Mouse (Mus musculus) bone marrow, adult 2 months (tissue): ENCODE data around the gene Arhgap24. TPM values are rescaled to one million over a fixed set of nuclear protein-coding genes. Genes with fewer than 3 reads are reported as not detected.

Experiments used
- H3K27ac ChIP-seq: fragments of 200-500 bp; 2 replicates; pipeline ENCODE4 v1.5.1; 2012; ENCODE audit warnings: low read depth, mild to moderate bottlenecking, control low read depth, inconsistent platforms, low read length; ENCODE audit not compliant: control insufficient read depth, poor library complexity, insufficient read depth
- H3K4me1 ChIP-seq: fragments of 200-500 bp; 2 replicates; pipeline ENCODE4 v1.6.1; 2011; ENCODE audit warnings: low read length; ENCODE audit not compliant: control insufficient read depth, insufficient read depth
- H3K4me3 ChIP-seq: fragments of 200-500 bp; replicated peaks from 2 replicates; pipeline ENCODE3; 2011; ENCODE audit warnings: mild to moderate bottlenecking, low read depth, low read length, control low read depth; ENCODE audit not compliant: control insufficient read depth
- CTCF ChIP-seq: fragments of 200-500 bp; IDR thresholded peaks from 2 replicates; pipeline ENCODE4 v1.5.1; 2011; ENCODE audit warnings: low read length, control low read depth; ENCODE audit not compliant: control insufficient read depth, insufficient read depth
- POLR2A ChIP-seq: fragments of 200-500 bp; IDR thresholded peaks from 2 replicates; pipeline ENCODE4 v1.6.1; 2011; ENCODE audit warnings: low read depth, mild to moderate bottlenecking, control low read depth, low read length, borderline replicate concordance; ENCODE audit not compliant: control insufficient read depth
- whole genome bisulfite sequencing: fragments of 180-500 bp; shearing (Covaris S2); methylation state at CpG from one replicate; pipeline ENCODE4 v1.1.7; 2018; 5-methylcytosine and 5-hydroxymethylcytosine counted together
- polyA plus RNA-seq: library from polyadenylated mRNA; stranded (reverse); fragments of >200 nt; gene quantifications from 2 replicates; pipeline ENCODE4 v1.2.4, GENCODE M21; 2011; ENCODE audit warnings: low replicate concordance; ENCODE audit not compliant: missing spikeins, insufficient read depth, insufficient read length

Gene Arhgap24
- polyA plus RNA-seq, 1 experiment, result 4.1 TPM

DNA sequence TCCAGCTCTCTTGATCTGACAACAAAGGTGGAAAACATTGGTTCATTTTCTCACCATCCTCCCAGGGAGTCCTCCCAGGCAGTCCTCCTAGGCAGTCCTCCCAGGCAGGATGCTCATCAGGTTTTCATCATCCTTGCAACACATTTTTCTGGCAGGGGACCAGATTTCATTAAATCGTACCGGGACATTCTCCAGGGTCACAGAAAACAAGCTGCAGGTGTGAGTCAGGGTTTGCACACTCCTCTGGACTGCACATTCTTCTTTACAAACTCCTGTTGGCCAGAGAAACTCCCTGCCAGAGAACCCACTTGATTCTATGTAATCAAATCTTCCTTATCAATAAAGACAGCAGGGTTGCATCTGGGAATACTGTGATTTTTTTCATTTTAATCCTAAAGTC lies 25.9 kb upstream of the Arhgap24 start:
- TF ChIP-seq POLR2A (no peak), CTCF (no peak)
- 63% methylated on average over 2 of the region's 2 CpGs for WGBS
- H3K27ac ChIP-seq, result no peak overlapping the region
- no peaks in the 10 kb centered on the region for H3K4me1 ChIP-seq
- no peak overlapping the region for H3K4me3 ChIP-seq

DNA sequence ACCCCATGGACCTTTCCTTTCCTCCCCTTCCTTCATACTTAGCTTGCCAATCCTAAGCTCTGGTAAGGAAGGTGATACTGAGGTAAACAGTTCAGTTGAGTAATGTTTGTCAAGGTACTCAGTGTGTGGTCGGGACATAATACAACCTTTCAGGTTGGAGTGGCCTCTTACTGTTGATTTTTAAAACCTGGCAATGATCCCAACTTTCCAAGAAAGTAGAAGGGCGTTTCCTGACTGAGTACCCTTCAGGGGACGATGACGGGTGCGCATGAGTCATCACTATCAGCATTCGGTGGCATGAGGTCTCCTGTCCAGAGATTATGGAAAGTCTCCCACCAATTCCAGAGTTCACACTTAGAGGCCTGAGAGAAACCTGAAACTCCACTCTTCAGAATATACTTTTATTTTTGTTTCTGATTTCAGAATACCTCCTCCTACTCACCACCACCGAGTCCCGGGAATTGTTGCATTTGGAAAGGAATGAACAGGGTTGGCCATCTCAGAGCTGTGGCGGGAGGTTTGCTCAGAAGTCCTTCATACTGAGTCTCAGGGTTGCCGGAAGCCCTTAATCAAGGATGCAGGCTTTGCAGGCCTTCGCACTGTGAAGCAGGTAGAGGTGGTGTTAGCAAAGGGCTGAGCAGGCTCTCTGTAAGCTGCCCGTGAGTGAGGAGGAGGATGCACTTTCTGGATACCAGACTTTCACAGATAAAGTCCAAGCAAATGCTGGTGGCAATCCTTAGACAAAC lies 20.6 kb upstream of the Arhgap24 start:
- Histone ChIP-seq H3K27ac (no peak overlapping the region), H3K4me3 (no peak overlapping the region), H3K4me1 (no peaks in the 10 kb centered on the region)
- TF ChIP-seq CTCF, result no peak
- no peak for TF ChIP-seq POLR2A
- 76% methylated on average over 12 of the region's 12 CpGs for WGBS

DNA sequence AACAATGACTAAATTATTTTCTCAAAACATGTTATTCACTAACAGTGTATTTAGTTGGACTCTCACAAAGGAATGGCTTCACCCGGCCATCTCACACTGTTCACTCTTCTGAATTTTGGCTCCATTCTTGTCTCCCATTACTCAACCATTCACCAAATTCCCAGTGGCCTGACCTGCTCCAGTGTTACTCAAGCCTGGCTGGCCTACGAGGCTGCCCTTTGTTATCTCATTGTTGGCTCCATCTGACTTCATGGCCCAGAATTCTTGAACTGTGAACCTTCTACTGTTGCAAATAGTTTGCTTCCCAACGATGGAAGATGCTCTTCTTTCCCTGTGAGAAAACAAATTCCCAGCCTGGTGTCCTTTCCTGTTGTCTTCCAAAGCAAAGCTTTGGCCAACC lies 18.2 kb upstream of the Arhgap24 start:
- Histone ChIP-seq H3K27ac (no peak overlapping the region), H3K4me1 (no peaks in the 10 kb centered on the region), H3K4me3 (no peak overlapping the region)
- TF ChIP-seq CTCF, result no peak
- no peak for TF ChIP-seq POLR2A
- 70% methylated on average over 3 of the region's 3 CpGs for WGBS

- Histone ChIP-seq H3K4me3 (no peak overlapping the region), H3K4me1 (no peaks in the 10 kb centered on the region), H3K27ac (no peak overlapping the region)
- no peak for TF ChIP-seq POLR2A
- TF ChIP-seq CTCF, result no peak
- WGBS, result 73% methylated on average over 2 of the region's 2 CpGs
Measured at GRCm38 (mm10) chr5:102465372-102465771, 15.8 kb upstream of the Arhgap24 start.

DNA sequence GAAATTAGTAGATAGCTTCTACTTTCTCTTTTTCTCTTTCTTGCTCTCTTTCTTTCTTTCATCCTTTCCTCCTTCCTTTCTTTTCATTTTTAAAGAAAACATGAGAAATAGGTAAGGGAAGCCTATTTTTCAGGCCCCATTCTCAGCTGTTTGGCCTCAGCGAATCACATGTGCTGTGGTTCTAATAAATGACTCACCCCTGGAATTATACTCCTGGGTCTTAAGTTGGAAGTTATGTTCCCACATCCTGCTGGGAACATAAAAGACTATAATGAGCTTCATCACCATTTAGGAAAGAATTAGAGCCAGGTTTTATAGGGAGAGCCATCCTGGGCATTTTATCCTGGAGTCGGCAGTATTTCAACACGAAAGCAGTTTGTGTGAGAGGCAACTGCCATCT lies 12.9 kb upstream of the Arhgap24 start:
- TF ChIP-seq CTCF (no peak), POLR2A (no peak)
- Histone ChIP-seq H3K4me3 (no peak overlapping the region), H3K4me1 (no peaks in the 10 kb centered on the region), H3K27ac (no peak overlapping the region)
- WGBS, result 86% methylated on average over 3 of the region's 3 CpGs

- no peaks in the 10 kb centered on the region for H3K4me1 ChIP-seq
- no peak overlapping the region for H3K4me3 ChIP-seq
- TF ChIP-seq CTCF, result no peak
- TF ChIP-seq POLR2A, result no peak
- 89% methylated on average over 2 of the region's 2 CpGs for WGBS
- H3K27ac ChIP-seq, result no peak overlapping the region
Measured at GRCm38 (mm10) chr5:102470284-102470683, 10.9 kb upstream of the Arhgap24 start.

GRCm38 (mm10) chr5:102478076-102478475 lies 3.1 kb upstream of the Arhgap24 start:
- WGBS, result 10% methylated on average over 2 of the region's 2 CpGs
- no peak for TF ChIP-seq POLR2A
- no peak for TF ChIP-seq CTCF

DNA sequence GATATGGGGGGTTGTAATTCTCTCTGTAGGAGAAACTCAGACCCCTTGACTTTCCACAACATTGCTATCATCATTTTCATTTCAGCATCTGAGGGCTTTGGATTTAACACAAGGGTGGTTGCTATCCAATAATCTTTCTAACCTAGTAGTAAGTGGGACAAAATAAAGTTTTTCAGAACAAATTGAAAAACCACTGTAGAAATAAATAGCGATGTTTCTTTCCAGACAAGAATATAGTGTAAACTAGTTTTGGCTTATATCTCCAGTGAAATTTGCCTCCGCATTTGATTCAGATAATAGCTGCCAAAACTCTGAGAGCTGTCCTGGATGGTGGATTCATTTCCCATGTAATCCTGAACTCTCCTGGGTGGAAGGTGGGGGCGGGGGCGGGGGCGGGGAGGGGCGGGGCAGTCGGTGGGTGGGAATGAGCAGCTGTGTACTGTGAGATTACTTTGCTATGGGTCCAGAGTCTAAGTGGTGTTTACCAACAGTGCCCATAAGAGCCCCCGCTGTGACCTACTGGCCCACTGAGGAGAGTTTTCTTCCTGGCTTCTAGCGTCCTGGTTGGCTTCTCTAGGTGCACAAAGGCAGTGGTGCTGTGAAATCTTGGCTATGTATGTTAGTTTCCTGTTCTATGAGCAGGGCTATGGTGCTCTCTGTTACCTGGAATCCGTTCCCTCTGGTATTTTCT lies 2.2 kb downstream of the Arhgap24 start:
- no peak overlapping the region for H3K4me3 ChIP-seq
- TF ChIP-seq POLR2A, result no peak
- TF ChIP-seq CTCF, result no peak
- 74% methylated on average over 10 of the region's 10 CpGs for WGBS
- no peak overlapping the region for H3K27ac ChIP-seq
- H3K4me1 ChIP-seq, result peaks cover 2% of the 10 kb centered on the region

More at GRCm38 (mm10) chr5:102478076-102478475, 3.1 kb upstream of the Arhgap24 start:
- Histone ChIP-seq H3K4me3 (no peak overlapping the region), H3K4me1 (peaks cover 2% of the 10 kb centered on the region), H3K27ac (no peak overlapping the region)
